Mouse (Mus musculus): ENCODE measurements around the gene Tmem213.

Tmem213 gene

GRCm38 (mm10) chr6:38109160-38109795 lies at the start of gene Tmem213:
Gene Tmem213 (plus strand): TSS chr6:38109255.
- no peak for DNase-seq

DNA sequence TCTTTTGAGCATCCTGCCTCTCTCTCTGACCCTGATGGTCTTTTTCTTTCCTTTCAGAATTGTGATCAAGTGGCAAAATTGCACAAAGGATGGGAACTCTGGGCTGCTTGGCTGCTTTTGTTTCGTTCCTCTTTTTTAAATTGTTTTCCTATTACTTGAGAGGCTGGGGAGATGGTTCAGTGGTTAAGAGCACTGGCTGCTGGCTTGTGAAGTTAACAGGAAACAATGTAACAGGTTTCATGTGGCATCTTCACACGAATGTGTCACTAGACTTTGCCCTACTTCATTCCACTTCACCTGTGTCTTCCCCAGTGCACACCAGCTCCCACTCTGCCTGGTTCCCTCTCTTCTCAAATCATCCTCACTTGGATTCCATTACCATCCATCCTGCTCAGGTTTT lies 44.4 kb upstream of the Tmem213 start:
- DNase-seq, result no peak

- peak; percentile 70 for DNase-seq
Measured at GRCm38 (mm10) chr6:38065122-38065500, 43.9 kb upstream of the Tmem213 start.

DNA sequence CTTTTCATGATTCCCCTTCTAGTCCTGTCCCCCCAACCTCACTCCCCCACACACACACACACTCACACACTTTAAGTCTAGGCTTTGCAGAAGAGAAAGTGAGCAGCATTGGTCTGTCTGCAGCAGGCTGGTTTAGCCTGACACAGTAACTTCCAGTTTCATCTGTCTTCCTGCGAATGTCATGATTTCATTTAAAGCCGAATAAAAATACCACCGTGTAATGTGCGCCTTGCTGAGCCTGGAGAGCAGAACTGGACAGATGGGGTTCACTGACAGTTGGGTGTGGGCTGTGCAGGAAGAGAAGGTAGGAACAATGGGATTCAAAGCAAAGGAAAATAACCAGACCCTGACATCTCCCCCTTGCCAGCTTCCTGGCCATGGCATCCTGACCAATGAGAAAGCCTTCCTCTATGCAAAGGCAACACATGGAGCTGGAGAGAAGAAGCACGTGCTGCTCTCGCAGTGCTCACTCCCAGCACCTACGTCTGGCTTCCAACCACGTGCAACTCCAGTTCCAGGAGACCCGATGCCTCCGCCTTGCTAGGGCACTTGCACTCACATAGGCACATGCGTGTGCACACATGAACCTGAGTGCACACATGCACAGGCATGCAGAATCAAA lies 43.4 kb upstream of the Tmem213 start:
- DNase-seq, result peak; percentile 21

- DNase-seq, result peak; percentile 71
Measured at GRCm38 (mm10) chr6:38066215-38066614, 42.8 kb upstream of the Tmem213 start.

DNA sequence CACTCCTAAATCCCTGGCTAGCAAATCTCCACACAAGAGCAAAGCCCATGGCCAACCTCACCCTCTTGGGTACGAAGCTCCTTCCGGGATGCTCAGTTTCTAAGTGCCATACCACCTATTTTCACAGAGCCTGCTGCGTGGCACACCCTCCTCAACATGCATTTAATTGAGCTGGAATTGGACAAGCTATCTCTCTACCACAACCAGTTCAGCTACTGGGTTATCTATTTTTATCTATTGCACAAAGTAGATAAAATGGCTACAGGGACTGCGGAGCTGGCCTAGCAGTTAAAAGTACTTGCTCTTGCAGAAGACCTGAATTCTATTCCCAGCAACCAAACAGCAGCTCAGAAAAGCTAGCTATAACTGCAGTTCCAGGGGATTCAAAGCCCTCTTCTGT lies 37.8 kb upstream of the Tmem213 start:
- no peak for DNase-seq

DNA sequence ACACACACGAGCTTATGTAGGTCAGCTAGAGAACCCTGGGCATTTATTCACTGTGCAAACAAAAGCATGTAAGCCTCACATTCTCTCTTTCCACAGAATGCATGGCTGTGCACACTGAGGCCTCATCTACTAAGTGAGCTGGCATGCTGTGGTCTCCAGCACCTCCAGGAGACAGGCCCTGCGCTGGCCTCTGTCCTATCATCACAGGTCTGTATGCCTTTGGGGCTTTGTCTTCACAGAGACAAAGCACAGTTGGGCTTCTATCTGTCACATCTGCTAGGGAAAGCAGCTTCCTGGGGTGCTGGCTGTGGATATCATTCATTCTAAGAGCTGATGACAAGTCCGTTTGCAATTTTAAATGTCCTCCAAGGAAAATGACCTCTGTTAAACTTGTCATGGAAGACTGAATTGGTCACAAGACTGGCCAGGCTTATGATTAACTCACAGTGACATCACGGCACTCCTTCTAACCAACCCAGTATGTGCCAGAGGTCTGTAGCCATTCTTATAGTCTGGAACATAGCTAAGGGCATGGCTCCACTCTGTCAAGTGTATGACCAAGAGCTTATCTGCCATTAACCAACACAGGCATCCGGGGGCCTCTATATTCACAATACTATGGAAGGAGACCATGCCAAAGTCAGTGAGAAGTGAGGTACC lies 36.8 kb upstream of the Tmem213 start:
- no peak for DNase-seq

GRCm38 (mm10) chr6:38073592-38073991 lies 35.5 kb upstream of the Tmem213 start:
- DNase-seq, result no peak

DNA sequence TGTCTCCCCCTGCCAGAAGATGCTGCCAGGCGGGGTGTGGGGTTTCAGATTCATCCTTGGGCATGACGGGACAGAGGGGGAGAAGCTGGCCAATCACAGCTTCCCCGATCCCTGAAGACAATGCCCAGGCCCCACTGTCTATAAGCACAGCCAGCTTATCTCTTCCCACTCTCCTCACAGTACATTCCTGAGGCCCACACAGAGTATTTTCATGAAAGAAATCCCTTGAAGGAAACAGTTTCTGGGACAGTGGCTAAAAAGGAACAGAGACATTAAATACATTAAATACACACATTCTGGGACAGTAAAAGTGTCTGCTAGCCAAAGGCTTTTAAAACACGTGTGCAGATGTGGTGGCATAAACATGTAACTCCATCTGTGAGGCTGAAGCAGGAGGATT lies 28.7 kb upstream of the Tmem213 start:
- no peak for DNase-seq

- no peak for DNase-seq
Measured at GRCm38 (mm10) chr6:38081727-38082341, 27.2 kb upstream of the Tmem213 start.

DNA sequence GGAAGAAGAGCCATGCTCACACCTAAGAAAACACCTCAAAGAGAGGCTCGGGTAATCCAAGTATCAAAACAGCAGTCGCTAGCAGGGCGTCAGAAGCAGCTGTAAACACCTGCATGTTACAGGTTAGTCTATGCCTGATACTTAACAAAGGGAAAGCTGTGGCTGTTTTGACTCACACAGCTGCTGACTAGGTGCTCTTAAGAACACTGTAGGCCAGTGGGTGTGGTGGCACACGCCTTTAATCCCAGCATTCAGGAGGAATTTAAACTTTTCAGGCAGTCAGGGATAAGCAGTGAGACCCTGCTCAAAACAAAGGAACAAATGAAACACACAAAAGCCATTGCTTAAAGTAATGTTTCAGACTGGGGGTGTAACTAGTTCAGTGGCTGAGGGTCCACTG lies 25.9 kb upstream of the Tmem213 start:
- DNase-seq, result no peak

- no peak for DNase-seq
Measured at GRCm38 (mm10) chr6:38087242-38088026, 21.6 kb upstream of the Tmem213 start.

- no peak for DNase-seq
Measured at GRCm38 (mm10) chr6:38092539-38092938, 16.5 kb upstream of the Tmem213 start.

DNA sequence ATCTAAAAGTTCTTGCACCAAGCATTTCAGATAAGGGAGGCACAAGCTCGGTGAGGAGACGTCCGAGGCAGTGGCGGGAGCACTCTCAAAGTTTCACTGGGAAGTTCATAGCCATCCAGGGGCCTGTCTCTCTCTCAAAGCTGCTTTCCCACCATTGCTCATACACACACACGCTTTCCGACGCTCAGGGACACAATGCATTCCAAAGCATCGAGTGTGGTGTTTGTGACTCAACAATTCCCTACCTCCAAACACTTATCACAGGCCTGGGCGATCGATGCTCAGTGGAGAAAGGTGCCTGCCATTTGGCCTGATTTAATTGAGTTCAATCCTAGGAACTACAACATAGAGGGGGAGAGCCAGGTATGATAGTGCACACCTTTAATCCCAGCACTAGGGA lies 14.4 kb upstream of the Tmem213 start:
- DNase-seq, result no peak

DNA sequence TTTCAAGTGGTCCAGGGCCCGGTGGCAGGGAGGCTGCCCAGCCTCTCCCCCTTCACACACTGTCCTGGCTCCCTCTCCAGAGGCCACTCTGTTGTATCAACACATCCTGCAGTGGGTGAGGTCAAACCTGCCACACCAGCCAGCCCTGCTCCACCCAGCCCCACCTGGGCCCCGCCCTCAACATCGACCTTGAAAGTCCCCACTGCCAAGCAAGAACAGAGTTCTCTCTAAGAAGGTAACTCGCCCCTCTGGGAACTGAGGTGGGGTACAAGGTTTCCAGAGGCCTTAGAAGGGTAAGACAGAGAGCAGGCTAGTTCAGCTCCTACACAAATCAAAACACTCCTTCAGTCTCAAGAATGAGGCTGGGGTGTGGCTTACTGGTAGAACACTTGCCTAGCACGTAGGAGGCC lies 12.1 kb upstream of the Tmem213 start:
- no peak for DNase-seq

GRCm38 (mm10) chr6:38102216-38102795 lies 6.7 kb upstream of the Tmem213 start:
- no peak for DNase-seq

- no peak for DNase-seq
Measured at GRCm38 (mm10) chr6:38103775-38104174, 5.3 kb upstream of the Tmem213 start.

DNA sequence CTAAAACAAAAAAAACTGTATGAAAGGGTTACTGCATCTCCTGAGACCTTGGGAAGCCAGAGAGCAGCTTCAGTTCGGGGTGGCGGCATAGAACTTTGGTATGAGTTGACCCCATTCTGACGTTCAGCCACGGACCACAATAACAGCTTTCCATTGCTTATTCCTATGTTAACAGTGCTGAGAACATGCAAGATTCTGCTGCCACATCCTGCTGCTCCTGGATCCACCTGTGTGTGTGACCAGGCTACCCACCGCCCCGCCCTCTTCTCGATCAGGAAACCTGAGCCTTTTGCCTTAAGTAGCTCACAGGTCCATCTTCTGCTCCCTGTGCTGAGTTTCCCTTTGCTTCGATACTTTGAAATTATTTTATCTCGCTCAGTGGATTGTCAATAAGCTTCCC lies 3.1 kb upstream of the Tmem213 start:
- DNase-seq, result no peak

DNA sequence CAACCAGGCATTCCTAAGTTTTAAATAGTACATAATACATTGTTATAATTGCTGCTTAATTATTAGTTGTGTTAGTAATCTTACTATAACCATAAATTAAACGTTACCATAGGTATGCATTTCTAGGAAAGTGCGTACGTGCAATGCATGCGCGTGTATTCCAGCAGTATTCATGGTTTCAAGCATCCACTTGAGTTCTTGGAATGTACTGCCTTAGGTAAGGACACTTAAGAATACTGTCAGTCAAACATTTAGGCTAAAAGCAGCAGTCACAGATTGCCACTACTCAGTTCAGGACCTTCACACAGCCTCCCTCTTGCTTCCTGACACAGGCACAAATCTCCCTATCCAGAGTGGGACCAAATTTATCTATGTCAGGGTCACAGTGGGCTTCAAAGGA lies 606 bp upstream of the Tmem213 start:
- no peak for DNase-seq

GRCm38 (mm10) chr6:38109871-38110270 lies 816 bp downstream of the Tmem213 start:
- DNase-seq, result no peak

DNA sequence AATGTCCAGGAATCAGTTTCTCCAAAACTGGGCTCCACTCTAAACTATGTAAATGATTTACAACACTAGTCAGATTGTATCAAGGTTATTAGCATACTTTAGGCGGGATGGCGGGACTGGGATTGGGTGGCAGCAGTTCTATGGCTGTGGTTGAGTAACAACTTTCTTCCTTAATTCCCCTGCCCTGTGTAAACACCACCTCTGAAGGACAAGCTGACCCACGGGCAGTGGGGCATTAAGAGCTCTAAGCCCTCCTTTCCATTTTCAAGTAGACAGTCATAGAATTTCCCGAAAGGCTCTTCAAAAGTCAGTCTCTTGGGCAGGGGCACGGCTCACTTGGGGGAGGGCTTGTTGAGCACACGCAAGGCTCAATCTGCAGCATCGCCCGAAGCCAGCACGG lies 1.8 kb downstream of the Tmem213 start:
- no peak for DNase-seq

- DNase-seq, result no peak
Measured at GRCm38 (mm10) chr6:38116107-38116770, 7.2 kb downstream of the Tmem213 start.
